Mouse (Mus musculus): ENCODE results near the gene Krtap1-5. TPM values are rescaled to one million over a fixed set of nuclear protein-coding genes. Genes with fewer than 3 reads are reported as not detected.

The Krtap1-5 gene
- polyA plus RNA-seq, 1 experiment from 2014 or later, result not detected

Other genes with a start within 250 kb of the Krtap1-5 start
- gene Krt26, start 243.1 kb downstream of the Krtap1-5 start, polyA plus RNA-seq (2014; fragmentation: Nextera tagmentation; extraction: Ambion mirVana), result not detected in 2 replicates
- gene Krt27, start 229.9 kb downstream of the Krtap1-5 start, polyA plus RNA-seq (2014; fragmentation: Nextera tagmentation; extraction: Ambion mirVana), result not detected in 2 replicates
- gene Krt28, start 206.1 kb downstream of the Krtap1-5 start, polyA plus RNA-seq (2014; fragmentation: Nextera tagmentation; extraction: Ambion mirVana), result 0.41 and 0.47 TPM in 2 replicates
- gene Krt10, start 191.7 kb downstream of the Krtap1-5 start, polyA plus RNA-seq (2014; fragmentation: Nextera tagmentation; extraction: Ambion mirVana), result 23.8 and 24.0 TPM in 2 replicates
- not detected in 2 replicates for gene Krt12, start 158.8 kb downstream of the Krtap1-5 start, polyA plus RNA-seq (2014; fragmentation: Nextera tagmentation; extraction: Ambion mirVana)
- gene Krt20, start 142.9 kb downstream of the Krtap1-5 start, polyA plus RNA-seq (2014; fragmentation: Nextera tagmentation; extraction: Ambion mirVana), result 0.32 and 0.44 TPM in 2 replicates
- 0.24 and 0.35 TPM in 2 replicates for gene Krt23, start 87.9 kb downstream of the Krtap1-5 start, polyA plus RNA-seq (2014; fragmentation: Nextera tagmentation; extraction: Ambion mirVana)
- 0.12 TPM in 1 of 2 replicates, not detected in the other for gene Krt39, start 59.7 kb downstream of the Krtap1-5 start, polyA plus RNA-seq (2014; fragmentation: Nextera tagmentation; extraction: Ambion mirVana)
- gene Krt40, start 37.9 kb downstream of the Krtap1-5 start, polyA plus RNA-seq (2014; fragmentation: Nextera tagmentation; extraction: Ambion mirVana), result not detected in 2 replicates
- not detected in 2 replicates for gene Krtap3-3, start 30.2 kb downstream of the Krtap1-5 start, polyA plus RNA-seq (2014; fragmentation: Nextera tagmentation; extraction: Ambion mirVana)
- not detected in 2 replicates for gene Krtap3-2, start 24.2 kb downstream of the Krtap1-5 start, polyA plus RNA-seq (2014; fragmentation: Nextera tagmentation; extraction: Ambion mirVana)
- gene Gm11939, start 21.6 kb downstream of the Krtap1-5 start, polyA plus RNA-seq (2014; fragmentation: Nextera tagmentation; extraction: Ambion mirVana), result not detected in 2 replicates
- gene Krtap3-1, start 14.4 kb downstream of the Krtap1-5 start, polyA plus RNA-seq (2014; fragmentation: Nextera tagmentation; extraction: Ambion mirVana), result not detected in 2 replicates
- not detected in 2 replicates for gene Krtap1-4, start 2.6 kb upstream of the Krtap1-5 start, polyA plus RNA-seq (2014; fragmentation: Nextera tagmentation; extraction: Ambion mirVana)
- not detected in 2 replicates for gene Krtap1-3, start 10.3 kb upstream of the Krtap1-5 start, polyA plus RNA-seq (2014; fragmentation: Nextera tagmentation; extraction: Ambion mirVana)
- gene Krtap9-3, start 17.1 kb upstream of the Krtap1-5 start, polyA plus RNA-seq (2014; fragmentation: Nextera tagmentation; extraction: Ambion mirVana), result not detected in 2 replicates
- gene Gm11938, start 22.3 kb upstream of the Krtap1-5 start, polyA plus RNA-seq (2014; fragmentation: Nextera tagmentation; extraction: Ambion mirVana), result not detected in 2 replicates
- not detected in 2 replicates for gene Gm11937, start 29.2 kb upstream of the Krtap1-5 start, polyA plus RNA-seq (2014; fragmentation: Nextera tagmentation; extraction: Ambion mirVana)
- not detected in 2 replicates for gene Krtap2-4, start 33.8 kb upstream of the Krtap1-5 start, polyA plus RNA-seq (2014; fragmentation: Nextera tagmentation; extraction: Ambion mirVana)
- not detected in 2 replicates for gene Gm11562, start 39.4 kb upstream of the Krtap1-5 start, polyA plus RNA-seq (2014; fragmentation: Nextera tagmentation; extraction: Ambion mirVana)
- gene Krtap4-1, start 47.2 kb upstream of the Krtap1-5 start, polyA plus RNA-seq (2014; fragmentation: Nextera tagmentation; extraction: Ambion mirVana), result not detected in 2 replicates
- gene Krtap4-2, start 54.1 kb upstream of the Krtap1-5 start, polyA plus RNA-seq (2014; fragmentation: Nextera tagmentation; extraction: Ambion mirVana), result not detected in 2 replicates
- gene Krtap4-7, start 63.1 kb upstream of the Krtap1-5 start, polyA plus RNA-seq (2014; fragmentation: Nextera tagmentation; extraction: Ambion mirVana), result not detected in 2 replicates
- not detected in 2 replicates for gene Gm11555, start 69.2 kb upstream of the Krtap1-5 start, polyA plus RNA-seq (2014; fragmentation: Nextera tagmentation; extraction: Ambion mirVana)
- not detected in 2 replicates for gene Gm11563, start 77.9 kb upstream of the Krtap1-5 start, polyA plus RNA-seq (2014; fragmentation: Nextera tagmentation; extraction: Ambion mirVana)
- not detected in 2 replicates for gene Krtap4-6, start 84.9 kb upstream of the Krtap1-5 start, polyA plus RNA-seq (2014; fragmentation: Nextera tagmentation; extraction: Ambion mirVana)
- not detected in 2 replicates for gene Gm14190, start 109.7 kb upstream of the Krtap1-5 start, polyA plus RNA-seq (2014; fragmentation: Nextera tagmentation; extraction: Ambion mirVana)
- gene Gm14180, start 153.3 kb upstream of the Krtap1-5 start, polyA plus RNA-seq (2014; fragmentation: Nextera tagmentation; extraction: Ambion mirVana), result not detected in 2 replicates
- not detected in 2 replicates for gene Gm11595, start 191.9 kb upstream of the Krtap1-5 start, polyA plus RNA-seq (2014; fragmentation: Nextera tagmentation; extraction: Ambion mirVana)
- gene Krtap4-8, start 199.7 kb upstream of the Krtap1-5 start, polyA plus RNA-seq (2014; fragmentation: Nextera tagmentation; extraction: Ambion mirVana), result not detected in 2 replicates
- gene Krtap4-9, start 204.2 kb upstream of the Krtap1-5 start, polyA plus RNA-seq (2014; fragmentation: Nextera tagmentation; extraction: Ambion mirVana), result not detected in 2 replicates
- gene Gm11596, start 212.5 kb upstream of the Krtap1-5 start, polyA plus RNA-seq (2014; fragmentation: Nextera tagmentation; extraction: Ambion mirVana), result not detected in 2 replicates
- not detected in 2 replicates for gene Gm11569, start 217.9 kb upstream of the Krtap1-5 start, polyA plus RNA-seq (2014; fragmentation: Nextera tagmentation; extraction: Ambion mirVana)
- gene Gm11554, start 223.4 kb upstream of the Krtap1-5 start, polyA plus RNA-seq (2014; fragmentation: Nextera tagmentation; extraction: Ambion mirVana), result not detected in 2 replicates
- gene Krtap4-13, start 228.9 kb upstream of the Krtap1-5 start, polyA plus RNA-seq (2014; fragmentation: Nextera tagmentation; extraction: Ambion mirVana), result not detected in 2 replicates
- not detected in 2 replicates for gene Gm11564, start 234.7 kb upstream of the Krtap1-5 start, polyA plus RNA-seq (2014; fragmentation: Nextera tagmentation; extraction: Ambion mirVana)

All from limb, embryonic 11.5 days (tissue).